Mouse (Mus musculus) lung, postnatal 36 days (tissue): Measurements from ENCODE around the gene Alg12.
A peak's percentile ranks its signal among the peaks of the same experiment; 100 is the strongest.

Experiments used
- DNase-seq: peaks from one replicate; pipeline ENCODE4 v3.0.0; 2022; ENCODE audit warnings: mixed read lengths

Gene Alg12

GRCm38 (mm10) chr15:88854969-88855830 lies 36.1 kb upstream of the Alg12 start:
- DNase-seq = peak; percentile 85

DNA sequence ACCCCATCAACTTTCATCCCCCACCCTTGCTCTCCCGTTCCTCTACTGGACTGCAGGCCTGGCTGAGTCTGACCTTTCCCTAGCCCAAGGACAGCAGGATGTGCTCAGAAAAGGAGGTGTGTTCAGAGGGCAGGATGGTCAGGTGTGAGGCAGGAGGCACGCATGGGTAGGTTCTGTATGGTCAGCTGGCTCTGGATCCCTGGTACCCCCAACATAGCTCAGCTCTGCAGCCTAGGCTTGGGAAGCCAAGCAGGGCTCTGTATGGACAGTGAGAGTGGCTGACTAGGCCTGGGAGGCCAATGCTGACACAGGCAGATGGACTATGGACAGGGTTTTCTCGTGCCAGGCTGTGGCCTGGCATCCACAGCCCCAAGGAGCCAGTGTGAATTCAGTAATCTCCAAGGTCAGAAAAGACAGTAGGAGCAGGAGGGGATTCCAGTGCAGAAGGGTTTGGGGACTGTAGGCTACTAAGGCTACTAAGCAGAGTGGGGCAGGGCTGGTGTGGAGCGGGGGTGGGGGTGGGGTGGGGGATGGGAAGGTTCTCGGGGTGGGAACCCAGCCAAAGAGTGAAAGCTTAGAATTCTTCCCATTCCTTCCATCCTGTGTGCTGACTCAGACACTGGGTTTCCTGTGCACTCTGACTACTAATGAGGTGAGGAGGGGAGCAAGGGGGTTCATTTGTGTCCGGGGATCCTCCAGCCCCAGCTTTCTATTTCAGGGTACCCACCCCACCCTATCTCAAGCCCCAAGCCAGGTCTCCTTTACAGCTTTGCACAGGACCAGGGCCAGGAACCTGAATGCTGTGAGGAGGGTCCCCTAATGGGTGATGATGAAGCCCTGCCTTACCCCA lies 35.2 kb upstream of the Alg12 start:
- DNase-seq = no peak

DNA sequence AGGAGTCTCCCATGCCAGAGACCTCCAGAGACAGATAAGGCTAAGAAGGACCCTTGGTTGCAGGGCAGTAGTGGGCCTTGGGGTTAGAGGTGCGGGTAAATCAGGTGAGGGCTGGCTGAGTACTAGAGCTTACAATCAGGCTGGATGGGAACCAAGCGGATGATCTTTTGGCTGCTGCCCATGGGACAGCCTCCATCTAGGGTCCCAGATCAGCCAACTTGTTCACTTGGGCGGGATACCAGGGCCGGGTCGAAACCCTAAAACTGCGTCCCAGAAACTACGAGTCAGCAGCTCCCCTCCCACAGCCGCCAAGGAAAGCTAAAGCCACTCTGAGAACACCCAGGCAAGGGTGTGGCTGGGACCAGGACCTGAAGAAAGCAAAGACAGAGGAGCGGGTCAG lies 34.0 kb upstream of the Alg12 start:
- no peak for DNase-seq

- DNase-seq = peak; percentile 94
Measured at GRCm38 (mm10) chr15:88851507-88852149, 32.5 kb upstream of the Alg12 start.

DNA sequence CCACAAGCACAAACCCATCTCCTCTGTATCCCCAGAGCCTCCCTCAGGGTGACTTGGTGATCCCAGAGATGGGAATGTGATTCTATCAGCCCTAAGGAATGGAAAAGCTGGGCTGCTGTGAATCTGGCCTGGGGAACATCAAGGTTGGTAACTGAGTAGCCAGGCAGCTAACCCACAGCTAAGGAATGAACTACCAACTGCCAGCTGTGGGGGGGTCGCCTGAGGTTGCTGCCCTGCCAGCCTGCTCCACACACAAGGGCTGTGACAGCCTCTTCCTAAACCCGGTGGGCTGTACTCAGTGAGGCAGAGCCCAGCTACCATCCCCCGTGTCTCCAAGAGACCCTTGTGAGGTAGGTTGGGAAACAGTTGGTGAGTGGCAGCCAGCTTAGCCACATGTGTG lies 32.0 kb upstream of the Alg12 start:
- DNase-seq = peak; percentile 28

DNA sequence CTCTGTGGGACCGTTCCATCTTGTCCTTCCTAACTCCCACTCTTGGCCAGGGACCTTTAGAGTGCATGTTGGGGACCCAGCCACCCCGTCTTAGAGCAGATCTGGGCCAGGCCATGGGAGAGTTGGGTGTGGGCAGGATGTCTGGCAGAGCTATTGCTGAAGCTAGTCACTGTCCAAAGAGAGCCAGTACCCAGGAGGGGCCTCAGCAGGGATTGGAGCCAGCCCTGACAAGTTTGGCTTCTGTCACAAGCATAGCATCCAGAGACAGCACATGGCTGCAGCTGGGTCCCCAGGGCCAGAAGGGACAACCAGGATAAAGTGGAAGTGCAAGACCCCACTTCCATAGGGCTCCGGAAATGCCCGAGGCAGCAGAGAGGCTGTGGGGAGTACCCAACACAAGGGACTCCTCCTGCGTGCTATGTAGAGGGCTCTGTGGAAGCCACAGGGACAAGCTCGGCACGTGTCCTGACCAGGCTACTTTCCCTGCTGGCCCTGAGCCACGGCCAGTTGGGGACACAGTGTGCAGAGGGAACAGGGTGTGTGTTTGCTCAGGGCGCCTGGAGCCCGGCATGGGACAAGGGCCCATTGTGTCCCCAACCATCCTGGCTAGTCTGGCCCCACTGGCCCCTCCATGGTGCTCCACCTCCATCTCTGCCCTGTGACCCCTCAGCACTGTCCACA lies 31.2 kb upstream of the Alg12 start:
- DNase-seq = peak; percentile 96

DNA sequence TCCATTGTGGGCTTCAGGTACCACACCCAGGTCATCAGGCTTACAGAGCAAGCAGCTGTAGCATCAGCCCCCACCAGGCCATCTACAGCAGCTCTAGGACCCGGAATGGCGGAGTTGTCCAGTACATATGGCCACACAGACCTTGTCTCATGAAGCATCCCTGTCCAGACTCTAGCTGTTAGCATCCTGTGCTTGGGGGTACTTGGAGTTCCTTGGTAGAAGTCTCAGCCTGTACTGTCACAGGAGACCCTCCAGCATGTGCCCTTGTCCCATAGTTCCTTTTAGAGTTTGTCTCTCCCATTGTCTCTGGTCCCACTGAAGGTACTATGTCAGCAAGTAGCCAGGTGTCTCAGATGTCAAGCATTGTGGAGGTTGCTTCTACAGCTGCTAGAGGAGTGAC lies 30.5 kb upstream of the Alg12 start:
- DNase-seq = no peak

DNA sequence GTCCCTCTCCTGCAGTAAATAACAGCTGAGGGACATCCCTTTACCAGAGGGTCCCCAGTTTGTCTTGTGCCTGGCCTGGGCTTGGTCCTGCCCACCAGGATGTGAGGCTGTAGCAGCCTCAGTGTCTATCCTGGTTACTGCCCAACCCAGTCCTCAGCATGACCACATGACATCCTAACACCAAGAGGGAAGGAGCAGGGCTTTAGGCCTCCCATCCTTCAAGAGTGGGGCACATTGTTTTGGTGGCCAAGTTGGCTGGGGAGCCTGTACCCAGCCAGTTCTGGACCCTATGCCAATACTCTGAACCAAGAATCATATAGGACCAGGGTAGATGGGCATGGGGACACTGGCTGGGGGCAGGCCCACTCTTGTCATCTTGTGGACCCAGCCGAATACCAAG lies 29.5 kb upstream of the Alg12 start:
- DNase-seq = no peak

DNA sequence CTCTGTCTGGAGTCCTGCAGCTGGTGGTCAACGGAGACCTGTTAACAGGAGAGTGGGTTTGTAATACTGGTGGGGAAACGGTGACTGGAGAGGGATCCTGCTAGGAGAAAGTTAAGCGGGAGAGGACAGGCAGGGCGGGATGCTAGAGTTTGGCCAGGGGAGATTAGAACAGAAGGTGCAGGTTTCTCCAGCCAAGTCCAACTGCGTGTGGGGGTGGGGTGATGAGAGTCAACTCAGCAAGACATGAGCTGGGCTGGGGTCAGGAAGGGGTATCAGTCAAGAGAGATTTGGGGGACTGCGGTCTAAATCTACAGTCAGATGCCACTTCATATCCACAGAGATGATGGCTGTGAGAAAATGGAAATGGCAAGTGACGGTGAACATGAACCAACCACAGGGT lies 25.8 kb upstream of the Alg12 start:
- DNase-seq = no peak

GRCm38 (mm10) chr15:88843486-88844097 lies 24.5 kb upstream of the Alg12 start:
- no peak for DNase-seq

GRCm38 (mm10) chr15:88842300-88842673 lies 23.2 kb upstream of the Alg12 start:
- DNase-seq = no peak

GRCm38 (mm10) chr15:88841580-88842299 lies 22.6 kb upstream of the Alg12 start:
- DNase-seq = no peak

DNA sequence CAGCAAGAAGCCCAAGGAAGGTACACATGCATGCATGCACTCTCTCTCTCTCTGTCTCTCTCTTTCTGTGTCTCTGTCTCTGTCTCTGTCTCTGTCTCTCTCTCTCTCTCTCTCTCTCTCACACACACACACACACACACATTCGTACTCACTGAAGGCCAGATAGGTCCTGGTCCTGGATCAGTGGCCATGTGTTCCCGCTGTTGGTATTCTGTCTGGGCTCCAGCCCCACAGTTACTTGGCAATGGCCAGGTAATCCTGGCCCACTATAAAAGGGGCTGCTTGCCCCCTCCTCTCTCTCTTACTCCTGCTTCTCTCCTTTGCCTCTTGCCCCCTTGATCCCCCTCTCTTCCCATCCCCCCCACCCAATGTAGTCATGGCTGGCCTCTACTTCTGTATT lies 22.0 kb upstream of the Alg12 start:
- DNase-seq = no peak

GRCm38 (mm10) chr15:88840126-88840525 lies 21.0 kb upstream of the Alg12 start:
- peak; percentile 82 for DNase-seq

- DNase-seq = peak; percentile 63
Measured at GRCm38 (mm10) chr15:88839271-88839670, 20.2 kb upstream of the Alg12 start.

GRCm38 (mm10) chr15:88837977-88838376 lies 18.9 kb upstream of the Alg12 start:
- peak; percentile 71 for DNase-seq

DNA sequence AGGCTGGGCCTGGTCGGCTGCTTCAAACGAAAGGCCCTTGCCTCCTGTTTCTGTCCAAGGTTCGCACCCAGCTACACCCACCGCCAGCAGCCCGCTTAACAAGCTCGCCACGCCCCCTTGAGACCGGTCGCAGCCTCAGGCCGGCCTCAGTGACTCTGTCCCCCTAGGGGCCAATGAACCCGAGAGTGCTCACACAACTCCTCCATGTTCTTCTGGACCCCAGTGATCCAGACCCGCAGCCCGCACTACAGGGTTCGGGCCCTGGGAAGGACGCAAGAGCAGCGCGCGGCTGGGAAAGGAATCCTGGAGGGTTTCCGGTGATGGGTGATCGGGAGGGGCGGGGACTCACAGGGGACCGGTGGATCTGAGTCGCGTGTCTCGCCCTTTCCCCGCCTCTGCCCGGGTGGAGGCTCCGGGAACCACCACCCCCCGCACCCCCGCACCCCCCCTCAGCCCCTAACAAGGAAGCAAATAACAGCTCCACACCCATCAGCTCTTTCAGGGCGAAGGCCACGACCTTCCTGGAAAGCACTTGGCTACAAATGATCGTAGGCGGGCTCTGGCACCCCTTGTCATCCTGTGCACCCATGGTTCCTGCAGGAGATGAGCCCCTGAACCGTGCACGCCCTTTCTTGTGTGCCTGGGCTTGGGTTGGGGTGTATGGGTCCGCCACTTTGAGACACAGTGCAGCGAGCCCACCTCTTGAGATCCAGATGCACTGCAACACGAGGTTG lies 18.2 kb upstream of the Alg12 start:
- peak; percentile 90 for DNase-seq

- DNase-seq = no peak
Measured at GRCm38 (mm10) chr15:88836571-88836970, 17.5 kb upstream of the Alg12 start.

GRCm38 (mm10) chr15:88836031-88836430 lies 16.9 kb upstream of the Alg12 start:
- DNase-seq = no peak

DNA sequence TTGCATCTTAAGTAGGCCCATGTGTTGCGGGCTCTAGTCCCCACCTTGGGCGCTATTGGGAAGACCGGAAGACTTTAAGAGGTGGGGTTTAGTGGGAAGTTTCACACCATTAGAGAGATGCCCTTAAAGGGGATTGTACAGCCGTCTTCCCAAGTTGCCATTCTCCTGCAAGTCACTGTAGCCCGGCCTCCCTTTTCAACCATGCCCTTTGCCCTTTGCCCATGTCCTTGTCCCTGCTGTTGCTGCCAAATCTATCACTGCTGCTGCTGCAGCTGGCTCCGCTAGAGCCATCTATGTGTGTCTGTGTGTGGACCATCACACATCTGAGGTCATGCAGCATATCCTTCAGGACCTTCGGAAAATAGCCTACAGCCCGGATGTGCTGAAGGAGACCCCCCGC lies 13.4 kb upstream of the Alg12 start:
- no peak for DNase-seq

DNA sequence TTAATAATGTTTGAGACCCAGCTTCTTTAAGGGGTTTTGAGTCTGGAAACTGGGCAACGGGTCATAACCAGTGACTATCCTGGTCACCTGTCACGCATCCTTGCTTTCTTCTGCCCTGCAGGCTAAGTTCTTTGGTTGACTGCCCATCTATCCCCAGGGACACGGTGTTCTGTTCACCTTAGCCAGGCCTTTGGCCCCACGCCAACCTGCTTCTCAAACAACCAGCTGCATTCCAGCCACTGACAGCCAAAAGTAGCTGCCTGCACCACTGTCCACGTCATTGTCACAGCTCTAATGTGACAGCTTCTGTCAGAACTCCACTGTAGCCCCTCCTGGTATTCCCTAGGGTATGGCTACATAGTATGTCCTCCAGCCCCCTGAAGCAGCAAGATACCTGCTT lies 12.4 kb upstream of the Alg12 start:
- DNase-seq = peak; percentile 91
